Mouse (Mus musculus) B cell, adult 2 months (primary cell): ENCODE results near the gene Prr5l.
A peak's percentile ranks its signal among the peaks of the same experiment; 100 is the strongest.

Source experiments
- DNase-seq, 2 experiments: peaks; one replicate each; pipeline ENCODE4 v3.0.0; 2022

The Prr5l gene

GRCm38 (mm10) chr2:101881471-101882162 is 1.2 kb downstream of the Prr5l start:
- DNase-seq, result peak; percentile 22 to 32

- peak; percentile 57 to 58 for DNase-seq
Observed at GRCm38 (mm10) chr2:101871179-101871578, 11.6 kb downstream of the Prr5l start.

- no peak for DNase-seq
Observed at GRCm38 (mm10) chr2:101868683-101869082, 14.1 kb downstream of the Prr5l start.

DNA sequence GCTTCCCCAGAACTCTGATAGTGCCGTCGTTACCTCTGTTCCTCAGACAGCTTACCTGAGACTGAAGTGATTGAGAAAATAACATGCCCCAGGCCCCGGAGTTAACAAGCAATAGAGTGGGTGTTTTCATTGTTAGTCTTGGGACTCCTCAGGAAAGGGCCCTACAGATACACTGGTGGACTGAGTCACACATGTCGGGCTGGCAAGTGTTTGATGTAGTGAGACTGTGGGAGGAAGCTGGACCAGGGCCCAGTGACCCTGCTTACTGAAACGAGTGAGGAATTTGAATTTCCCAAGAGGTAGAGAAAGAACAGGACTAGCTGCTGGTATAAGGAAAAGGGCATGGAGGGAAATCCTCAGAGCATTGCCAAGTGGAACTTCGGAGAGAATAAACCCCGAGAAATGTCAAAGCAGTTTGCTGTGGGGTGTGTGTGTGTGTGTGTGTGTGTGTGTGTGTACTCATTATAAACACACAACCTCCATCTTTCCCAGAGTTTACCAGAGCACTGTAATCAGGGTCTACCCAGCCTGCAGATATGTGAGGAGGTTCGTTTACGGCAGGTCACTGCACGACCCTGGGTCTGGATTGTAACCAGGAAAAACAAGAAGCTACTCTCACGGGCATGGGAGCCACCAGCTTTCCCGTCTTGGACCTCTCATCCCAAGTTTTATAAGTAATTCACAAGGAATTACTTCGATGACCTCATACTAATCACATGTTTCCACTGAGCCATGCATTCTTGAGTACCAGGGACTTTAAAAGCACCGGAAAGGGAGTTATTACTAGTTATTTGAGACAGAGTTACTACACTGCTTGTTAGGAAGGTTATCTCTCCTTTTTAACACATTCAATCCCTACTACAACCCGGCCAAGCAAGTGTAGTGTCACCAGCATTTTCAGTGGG is 20.4 kb downstream of the Prr5l start:
- DNase-seq, result no peak

GRCm38 (mm10) chr2:101860920-101861485 is 21.8 kb downstream of the Prr5l start:
- DNase-seq, result no peak

GRCm38 (mm10) chr2:101856174-101856573 is 26.7 kb downstream of the Prr5l start:
- DNase-seq, result no peak

DNA sequence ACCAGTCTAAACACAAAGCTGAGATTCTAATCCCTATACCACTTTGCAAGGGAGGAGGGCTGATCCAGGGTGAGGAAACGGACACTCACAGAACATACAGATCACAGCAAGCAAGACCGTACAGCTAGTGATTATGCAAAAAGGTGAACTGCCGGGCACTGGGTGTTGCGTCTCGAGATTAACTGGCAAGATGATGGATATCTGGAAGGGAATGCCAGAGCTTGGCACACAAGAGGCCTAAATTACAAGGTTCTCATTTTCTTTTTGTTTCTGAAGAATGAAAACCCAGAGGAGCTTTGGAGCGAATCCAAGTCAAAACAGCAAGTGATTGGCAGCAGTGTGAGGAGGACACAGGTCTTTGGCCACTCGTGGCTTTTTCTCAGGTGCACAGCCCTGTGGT is 28.0 kb downstream of the Prr5l start:
- DNase-seq, result no peak

DNA sequence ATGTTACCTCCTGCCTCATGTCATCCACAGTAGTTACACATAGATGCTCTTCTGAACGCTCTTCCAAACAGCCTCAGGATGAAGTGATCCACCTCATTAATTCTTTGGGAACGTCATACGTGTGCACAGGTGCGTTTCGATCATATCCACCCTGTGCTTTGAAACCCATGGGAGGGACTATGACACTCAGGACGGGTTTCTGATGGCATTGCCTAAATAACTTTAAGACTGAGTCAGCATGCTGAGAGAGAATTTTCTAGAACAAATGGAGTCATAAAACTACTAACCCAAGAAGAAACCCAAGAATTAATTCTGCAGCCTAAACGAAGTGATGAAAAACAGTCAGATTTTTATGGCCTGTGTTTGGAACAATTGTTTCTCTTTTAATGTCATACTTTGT is 40.1 kb downstream of the Prr5l start:
- DNase-seq, result no peak

DNA sequence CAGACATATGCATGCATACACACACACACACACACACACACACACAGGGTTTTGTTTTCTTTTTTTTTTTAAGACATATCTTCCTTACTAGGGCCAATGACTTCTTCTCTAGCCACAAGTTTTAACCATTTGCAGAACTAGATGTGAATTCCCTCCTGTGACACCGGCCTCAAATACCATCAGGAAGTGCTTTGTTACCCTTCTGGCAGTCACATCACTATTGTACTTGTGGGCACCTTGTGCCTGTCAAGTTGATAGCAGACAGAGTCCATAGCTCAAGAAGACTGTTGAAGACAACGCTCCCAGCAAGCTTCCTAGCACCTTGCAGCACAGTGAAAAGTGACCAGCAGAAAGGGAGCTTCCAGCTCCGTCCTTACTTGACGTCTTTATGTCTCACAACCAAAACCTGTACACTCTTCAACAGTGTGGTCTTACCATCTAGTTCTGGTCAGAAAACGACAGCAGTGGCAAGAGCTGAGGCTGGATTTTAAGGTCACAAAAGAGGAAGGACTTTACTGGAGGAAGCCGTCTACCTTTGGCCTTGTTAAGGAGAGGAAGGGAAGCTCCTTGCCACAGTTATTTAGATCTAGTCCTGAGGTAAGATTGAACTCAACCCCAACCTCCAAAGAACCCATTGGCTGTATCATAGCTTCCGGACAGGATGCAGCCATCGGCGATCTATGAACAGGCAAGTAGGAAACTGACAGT is 47.9 kb downstream of the Prr5l start:
- DNase-seq, result no peak

GRCm38 (mm10) chr2:101832361-101832760 is 50.5 kb downstream of the Prr5l start:
- DNase-seq, result no peak

GRCm38 (mm10) chr2:101831851-101832250 is 51.0 kb downstream of the Prr5l start:
- no peak for DNase-seq

DNA sequence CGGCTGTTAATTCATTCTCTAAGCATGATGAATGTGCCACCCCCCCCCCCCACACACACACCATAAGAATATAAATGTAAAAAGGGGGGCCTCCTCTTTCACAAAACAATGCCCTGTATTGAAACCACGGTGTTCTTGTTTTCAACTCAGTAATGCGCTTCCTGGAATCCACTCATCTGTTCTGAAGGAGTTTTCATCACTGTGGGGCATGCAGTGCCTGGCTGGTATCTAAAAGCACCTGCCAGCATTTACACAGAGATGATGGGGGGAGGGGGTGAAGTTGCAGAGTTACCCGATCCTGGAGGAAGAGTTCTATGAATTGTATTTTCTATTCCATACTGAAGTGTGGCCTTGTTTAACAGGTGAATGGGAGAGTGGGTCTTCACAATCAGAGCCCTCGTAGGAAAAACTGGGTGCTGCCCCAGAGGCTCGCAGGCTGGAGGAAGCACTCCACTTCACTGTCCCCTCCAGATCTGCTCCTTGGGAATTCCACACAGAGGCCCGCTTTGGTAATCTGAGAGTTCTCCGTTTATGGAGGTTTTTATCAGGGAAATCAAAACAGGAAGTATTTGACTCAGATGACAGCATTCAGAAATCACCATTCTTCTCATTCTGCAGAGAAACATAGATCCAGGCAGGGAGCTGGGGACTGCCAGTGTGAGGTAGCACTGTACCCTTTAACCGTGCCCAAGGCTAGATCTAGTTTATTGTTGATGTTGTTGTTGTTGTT is 52.5 kb downstream of the Prr5l start:
- no peak for DNase-seq

- no peak for DNase-seq
Observed at GRCm38 (mm10) chr2:101829013-101829412, 53.8 kb downstream of the Prr5l start.

DNA sequence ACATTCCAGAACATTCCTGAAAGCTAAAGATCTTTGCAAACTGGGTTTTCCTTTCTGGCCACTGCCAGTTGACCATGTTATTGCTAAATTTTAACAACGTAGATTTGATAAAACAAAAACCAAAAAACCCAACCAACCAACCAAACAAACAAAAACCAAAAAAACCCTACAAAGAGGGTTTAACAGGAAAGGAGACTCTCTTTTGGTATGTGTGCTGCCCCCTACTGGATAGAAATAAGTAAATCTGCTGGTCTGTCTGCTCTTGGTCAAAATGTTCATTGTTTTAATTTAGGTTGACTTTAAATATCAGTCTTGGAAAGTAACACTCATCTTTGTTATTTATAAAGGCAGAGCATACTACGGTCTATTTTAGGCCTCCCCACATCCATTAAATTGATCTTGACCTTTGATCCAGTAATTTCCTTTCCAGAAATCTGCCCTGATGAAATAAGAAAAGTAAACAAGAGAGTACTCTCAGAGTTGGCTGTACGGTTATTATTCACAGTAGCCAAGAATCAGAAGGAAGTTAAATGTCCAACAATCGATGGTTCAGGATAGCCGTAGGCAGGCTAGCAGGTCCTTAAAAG is 54.7 kb downstream of the Prr5l start:
- peak; percentile 21 to 22 for DNase-seq

DNA sequence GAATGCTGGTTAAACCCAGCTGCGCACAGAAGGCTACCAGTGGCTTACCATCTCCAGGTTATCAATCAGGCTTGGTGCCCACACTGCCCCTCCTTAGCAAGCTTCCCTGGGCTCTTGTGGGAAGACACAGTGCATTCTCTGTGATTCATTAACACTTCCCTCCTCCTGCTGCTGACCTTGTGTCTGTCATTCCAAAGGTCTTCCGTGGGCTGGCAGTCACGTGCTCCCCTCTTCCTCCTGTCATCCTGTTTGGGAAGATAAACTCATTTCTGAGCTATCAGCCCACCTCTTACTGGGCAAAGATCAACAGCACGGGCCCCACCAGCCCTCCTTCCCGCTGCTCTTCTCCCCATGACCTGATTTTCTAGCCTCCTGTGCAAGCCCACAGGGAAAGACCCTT is 55.2 kb downstream of the Prr5l start:
- DNase-seq, result no peak

DNA sequence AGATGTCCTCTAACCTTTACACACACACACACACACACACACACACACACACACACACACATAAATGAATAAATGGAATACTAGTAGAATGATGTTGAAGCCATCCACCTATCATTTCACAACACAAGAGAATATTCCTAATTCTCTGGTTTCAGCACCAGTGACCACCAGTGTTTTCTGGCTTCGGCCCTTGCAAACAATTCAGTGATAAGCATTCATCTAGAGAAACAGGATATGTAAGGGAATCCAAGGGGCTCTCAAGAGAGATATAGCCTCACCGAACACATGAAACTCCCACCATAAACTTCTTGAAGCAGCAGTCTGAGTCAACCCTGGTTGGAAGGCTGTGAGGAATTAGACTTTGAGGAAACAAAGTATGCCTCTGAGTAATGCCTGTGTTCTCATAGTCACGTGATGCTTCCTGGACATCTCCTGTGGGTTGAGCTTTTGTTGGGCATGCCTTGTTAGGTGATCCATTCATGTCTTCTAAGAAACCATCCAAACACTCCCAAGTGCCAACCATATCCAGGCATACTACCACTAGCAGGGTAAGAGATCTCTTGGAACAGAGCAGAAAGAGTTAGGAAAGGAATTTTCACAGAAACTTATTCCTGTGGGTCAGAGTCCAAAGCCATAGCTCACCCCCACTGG is 55.8 kb downstream of the Prr5l start:
- DNase-seq, result no peak

DNA sequence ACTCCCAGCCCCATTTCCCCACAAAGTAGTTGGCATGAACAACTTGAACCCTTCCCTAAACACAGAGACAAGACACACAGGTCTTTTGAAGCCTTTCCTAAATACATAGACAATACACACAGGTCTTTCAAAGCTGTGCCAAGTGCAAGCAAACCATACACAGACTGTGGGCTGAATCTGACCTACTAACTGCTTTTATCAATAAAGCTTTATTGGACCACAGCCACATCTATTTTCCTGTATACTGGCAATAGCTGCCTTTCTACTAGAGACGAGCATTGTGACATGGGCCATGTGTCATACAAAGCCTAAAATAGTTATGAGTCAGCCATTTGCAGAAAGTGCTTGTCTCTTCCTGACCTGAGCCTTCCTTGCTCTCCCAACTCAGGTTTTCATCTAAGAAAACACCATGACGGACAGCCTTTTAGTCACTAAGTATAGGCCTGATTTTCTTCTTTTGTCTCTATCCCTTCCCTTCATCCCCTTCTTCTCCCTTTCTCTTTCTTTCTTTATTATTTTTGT is 56.6 kb downstream of the Prr5l start:
- DNase-seq, result no peak

GRCm38 (mm10) chr2:101825226-101826120 is 57.4 kb downstream of the Prr5l start:
- no peak for DNase-seq

- DNase-seq, result no peak
Observed at GRCm38 (mm10) chr2:101823821-101824220, 59.0 kb downstream of the Prr5l start.

DNA sequence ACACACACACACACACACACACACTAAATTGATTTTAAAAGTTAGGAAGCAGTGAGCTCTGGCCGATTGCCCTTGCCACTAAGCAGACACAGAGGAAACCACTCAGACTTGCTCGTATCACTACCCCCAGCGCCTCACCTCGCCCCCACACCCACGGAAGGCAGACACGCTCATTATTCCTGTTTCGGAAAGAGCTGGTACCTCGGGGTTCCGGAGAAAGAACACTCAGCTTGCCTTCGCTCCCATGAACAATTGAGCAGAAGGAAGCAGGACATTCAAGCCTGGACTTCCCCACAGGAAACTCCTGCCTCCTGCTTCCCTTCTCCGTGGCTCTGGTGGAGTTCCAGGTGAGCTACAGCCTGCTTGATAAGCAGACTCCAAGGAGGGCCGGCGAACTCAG is 60.0 kb downstream of the Prr5l start:
- no peak for DNase-seq
